Mouse (Mus musculus) neural tube, embryonic 13.5 days (tissue): ENCODE data around the gene Ggn. TPM values are rescaled to one million over a fixed set of nuclear protein-coding genes. Genes with fewer than 3 reads are reported as not detected.

ENCODE experiments used
- ATAC-seq: fragments of 200-750 bp; cut with Nextera tagmentation; 2 replicates; pipeline ENCODE4 v1.8.0; 2017; ENCODE audit warnings: low read depth, mild to moderate bottlenecking, moderate TSS enrichment, moderate library complexity
- H3K27ac ChIP-seq: fragments of 300-500 bp; sonication (generic); replicated peaks from 2 replicates; pipeline ENCODE4 v1.5.1; 2015; ENCODE audit warnings: moderate library complexity, mild to moderate bottlenecking, inconsistent platforms
- H3K27me3 ChIP-seq: fragments of 300-500 bp; sonication (generic); 2 replicates; pipeline ENCODE4 v1.6.1; 2015; ENCODE audit warnings: mild to moderate bottlenecking, inconsistent platforms
- H3K36me3 ChIP-seq: fragments of 300-500 bp; sonication (generic); 2 replicates; pipeline ENCODE4 v1.6.1; 2015; ENCODE audit warnings: mild to moderate bottlenecking, inconsistent platforms
- H3K4me1 ChIP-seq: fragments of 300-500 bp; sonication (generic); replicated peaks from 2 replicates; pipeline ENCODE4 v1.6.1; 2015; ENCODE audit warnings: inconsistent platforms
- H3K4me2 ChIP-seq: fragments of 300-500 bp; sonication (generic); 2 replicates; pipeline ENCODE4 v1.6.1; 2015; ENCODE audit warnings: inconsistent platforms, mild to moderate bottlenecking, moderate library complexity
- H3K4me3 ChIP-seq: fragments of 300-500 bp; sonication (generic); 2 replicates; pipeline ENCODE4 v1.5.1; 2015; ENCODE audit warnings: mild to moderate bottlenecking, inconsistent platforms
- H3K9ac ChIP-seq: fragments of 300-500 bp; sonication (generic); 2 replicates; pipeline ENCODE4 v1.6.1; 2015; ENCODE audit warnings: moderate library complexity, mild to moderate bottlenecking, inconsistent platforms
- H3K9me3 ChIP-seq: fragments of 300-500 bp; sonication (generic); 2 replicates; pipeline ENCODE4 v1.6.1; 2016; ENCODE audit warnings: inconsistent platforms
- WGBS: fragments of 180-500 bp; shearing (Covaris S2); methylation state at CpG from one replicate; pipeline ENCODE4 v1.1.7; 2015; 5-methylcytosine and 5-hydroxymethylcytosine counted together
- polyA plus RNA-seq: library from polyadenylated mRNA; unstranded; fragments of >200 nt; fragmentation: Nextera tagmentation; extraction: Ambion mirVana; gene quantifications from 2 replicates; pipeline ENCODE4 v1.2.1, GENCODE M21; 2015

The Ggn gene
- polyA plus RNA-seq, 1 experiment from 2014 or later: 0.67 TPM

- H3K4me3 ChIP-seq: no peak overlapping the region
Observed at GRCm38 (mm10) chr7:29144006-29144405, 26.0 kb upstream of the Ggn start.

DNA sequence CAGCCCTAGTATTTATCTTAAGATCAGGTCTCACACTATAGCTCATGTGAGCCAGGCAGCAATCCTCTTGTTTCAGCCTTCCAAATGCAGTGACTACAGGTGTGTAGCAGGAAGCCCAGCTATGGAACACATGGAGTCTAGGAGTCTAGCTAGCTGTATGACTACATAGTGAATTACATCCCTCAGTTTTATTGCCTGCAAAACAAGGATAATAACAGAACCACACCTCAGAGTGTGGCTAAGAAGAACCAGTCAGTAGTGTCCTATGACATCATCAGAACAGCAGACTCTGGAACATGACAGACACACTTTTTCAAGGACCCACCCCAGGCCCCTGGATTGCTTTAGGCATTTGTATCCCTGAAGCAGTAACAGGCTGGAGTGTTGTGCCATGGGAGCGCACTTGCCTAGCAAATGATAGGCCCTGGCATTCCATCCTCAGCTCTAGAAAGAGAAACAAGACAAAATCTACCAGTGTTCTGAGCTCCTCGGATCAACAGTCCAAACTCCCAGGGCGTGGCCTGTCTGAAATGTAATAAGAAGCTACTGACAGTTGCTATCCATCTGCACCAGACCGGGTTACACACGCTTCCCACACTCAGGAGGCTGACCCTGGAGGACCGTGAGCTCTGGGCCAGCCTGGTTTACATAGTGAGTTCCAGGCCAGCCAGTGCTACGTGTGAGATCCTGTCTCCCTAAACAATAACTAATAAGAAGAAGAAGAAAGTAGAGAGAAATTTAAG is 23.2 kb upstream of the Ggn start:
- no peak overlapping the region for H3K27ac ChIP-seq
- H3K9me3 ChIP-seq: no peaks in the 10 kb centered on the region
- ATAC-seq: no peak
- no peaks in the 10 kb centered on the region for H3K27me3 ChIP-seq
- no peak overlapping the region for H3K4me2 ChIP-seq
- WGBS: 83% methylated on average over 7 of the region's 7 CpGs
- no peaks in the 10 kb centered on the region for H3K4me1 ChIP-seq
- no peaks in the 10 kb centered on the region for H3K36me3 ChIP-seq
- no peak overlapping the region for H3K9ac ChIP-seq
- no peak overlapping the region for H3K4me3 ChIP-seq

More at GRCm38 (mm10) chr7:29144006-29144405, 26.0 kb upstream of the Ggn start:
- Histone ChIP-seq H3K4me1 (no peaks in the 10 kb centered on the region), H3K4me2 (no peak overlapping the region), H3K36me3 (no peaks in the 10 kb centered on the region), H3K27me3 (no peaks in the 10 kb centered on the region), H3K27ac (no peak overlapping the region), H3K9ac (no peak overlapping the region), H3K9me3 (no peaks in the 10 kb centered on the region)
- no peak for ATAC-seq
- 88% methylated on average over 4 of the region's 4 CpGs for WGBS

- no peaks in the 10 kb centered on the region for H3K27me3 ChIP-seq
- no peak for ATAC-seq
- H3K4me2 ChIP-seq: no peak overlapping the region
- 90% methylated on average over 15 of the region's 15 CpGs for WGBS
- 0 out of 2 replicates have a peak, but pooled peaks cover 5% of the 10 kb centered on the region for H3K36me3 ChIP-seq
- H3K4me1 ChIP-seq: no peaks in the 10 kb centered on the region
- H3K9ac ChIP-seq: no peak overlapping the region
- no peak overlapping the region for H3K4me3 ChIP-seq
- H3K9me3 ChIP-seq: no peaks in the 10 kb centered on the region
- no peak overlapping the region for H3K27ac ChIP-seq
Observed at GRCm38 (mm10) chr7:29148771-29149170, 21.2 kb upstream of the Ggn start.

- no peak overlapping the region for H3K4me2 ChIP-seq
- WGBS: 70% methylated on average over 10 of the region's 10 CpGs
- H3K4me1 ChIP-seq: peaks cover 6% of the 10 kb centered on the region
- H3K9me3 ChIP-seq: no peaks in the 10 kb centered on the region
- no peak overlapping the region for H3K9ac ChIP-seq
- H3K27me3 ChIP-seq: no peaks in the 10 kb centered on the region
- no peak overlapping the region for H3K27ac ChIP-seq
- H3K4me3 ChIP-seq: no peak overlapping the region
- H3K36me3 ChIP-seq: peaks cover 11% of the 10 kb centered on the region
- ATAC-seq: no peak
Observed at GRCm38 (mm10) chr7:29151486-29151885, 18.5 kb upstream of the Ggn start.

DNA sequence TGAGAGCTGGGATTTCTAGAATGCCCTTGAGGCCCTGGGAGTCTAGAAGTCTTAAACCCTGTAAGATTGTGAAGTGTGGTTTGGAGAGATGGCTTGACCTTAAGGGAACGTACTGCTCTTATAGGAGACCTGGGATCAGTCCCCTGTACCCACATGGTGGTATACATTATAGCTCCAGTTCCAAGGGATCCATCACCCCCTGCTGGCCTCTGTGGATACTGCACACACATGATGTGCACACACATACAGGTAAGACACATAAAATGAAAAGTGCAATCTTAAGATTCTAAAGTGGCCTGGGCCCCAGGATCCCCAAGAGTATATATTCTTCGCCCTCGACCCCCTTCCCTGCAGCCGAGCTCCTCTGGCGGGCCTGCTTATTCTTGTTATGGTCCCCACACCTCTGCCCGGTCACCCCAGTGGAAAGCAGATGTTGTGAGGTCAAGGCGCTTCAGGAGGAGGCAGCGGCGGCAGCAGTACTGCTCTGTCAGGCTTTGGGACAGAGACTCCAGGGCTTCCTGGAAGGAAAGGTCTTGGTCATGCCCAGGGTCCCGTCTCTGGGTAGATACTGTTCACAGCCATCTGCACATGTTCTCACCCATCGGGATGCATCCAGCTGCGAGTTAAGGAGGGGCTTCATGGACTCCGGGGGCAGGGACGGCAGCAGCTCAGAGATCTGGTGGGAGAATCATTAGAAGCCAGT is 15.8 kb upstream of the Ggn start:
- Histone ChIP-seq H3K27me3 (peaks cover 17% of the 10 kb centered on the region), H3K9ac (no peak overlapping the region), H3K4me2 (no peak overlapping the region), H3K4me3 (no peak overlapping the region), H3K9me3 (no peaks in the 10 kb centered on the region), H3K4me1 (peaks cover 6% of the 10 kb centered on the region), H3K27ac (no peak overlapping the region), H3K36me3 (peaks cover 11% of the 10 kb centered on the region)
- 96% methylated on average over 14 of the region's 14 CpGs for WGBS
- ATAC-seq: no peak

GRCm38 (mm10) chr7:29155196-29155837 is 14.7 kb upstream of the Ggn start:
- H3K27me3 ChIP-seq: peaks cover 28% of the 10 kb centered on the region
- 7% methylated on average over 36 of the region's 37 CpGs for WGBS
- peak overlapping the region; percentile 80 for H3K4me3 ChIP-seq
- no peaks in the 10 kb centered on the region for H3K9me3 ChIP-seq
- peak overlapping the region; percentile 95 for H3K27ac ChIP-seq
- peak; percentile 93 for ATAC-seq
- peaks cover 6% of the 10 kb centered on the region for H3K4me1 ChIP-seq
- H3K9ac ChIP-seq: peak overlapping the region; percentile 85
- H3K4me2 ChIP-seq: peak overlapping the region; percentile 93
- H3K36me3 ChIP-seq: peaks cover 11% of the 10 kb centered on the region

DNA sequence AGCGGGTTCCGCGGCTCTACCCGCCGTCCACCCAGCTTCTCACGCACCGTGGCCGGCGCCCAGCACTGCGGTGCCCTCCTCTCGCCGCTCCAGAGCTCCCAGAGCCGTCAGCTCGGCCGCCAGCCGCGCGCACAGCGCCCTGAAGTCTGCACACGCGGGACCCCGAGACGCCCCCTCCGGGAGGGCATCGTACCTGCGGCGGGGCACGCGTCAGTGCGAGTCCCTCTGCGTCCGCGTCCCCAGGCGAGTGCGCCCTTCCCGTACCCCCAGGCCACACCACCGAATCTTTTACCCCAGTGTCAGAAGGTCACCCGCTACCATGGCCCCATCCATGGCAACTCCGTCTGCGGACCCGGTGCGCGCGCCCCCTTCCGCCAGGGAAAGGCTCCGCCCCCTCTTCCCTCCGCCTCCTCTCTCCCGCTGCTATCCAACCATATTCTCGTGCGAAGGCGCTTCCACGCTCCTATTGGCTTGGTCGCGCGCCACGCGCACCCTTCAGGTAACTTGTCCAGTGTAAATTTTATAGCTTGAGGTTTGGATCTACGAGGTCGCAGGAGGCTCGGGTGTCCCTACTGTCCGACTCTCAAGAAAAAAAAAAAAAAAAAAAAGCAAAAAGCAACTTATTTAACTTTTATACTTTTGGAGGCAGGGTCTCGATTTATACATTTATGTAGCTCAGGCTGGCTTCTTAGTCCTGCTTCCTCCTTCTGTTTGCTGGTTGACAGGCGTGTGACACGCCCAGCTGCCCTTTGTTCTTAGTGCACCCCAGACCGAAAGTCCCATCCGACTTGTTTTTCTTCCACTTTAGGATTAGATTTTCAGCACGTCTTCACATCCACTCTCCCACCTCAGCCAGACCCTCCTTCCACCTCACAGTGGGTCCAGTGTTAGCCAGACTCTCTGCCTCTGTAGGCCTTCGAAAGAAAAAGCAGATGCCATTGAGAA is 13.9 kb upstream of the Ggn start, which contains the start of gene Fam98c:
Fam98c (minus strand) TSS at position 397 of the 945 bp plus-strand sequence.
- H3K9me3 ChIP-seq: no peaks in the 10 kb centered on the region
- H3K36me3 ChIP-seq: peaks cover 17% of the 10 kb centered on the region
- H3K4me3 ChIP-seq: peak within 1 kb of the TSS; percentile 80
- peak; percentile 91 for ATAC-seq
- H3K9ac ChIP-seq: peak within 1 kb of the TSS; percentile 85
- WGBS: 4% methylated on average over 65 of the region's 68 CpGs
- H3K27ac ChIP-seq: peak within 1 kb of the TSS; percentile 95
- peaks cover 6% of the 10 kb centered on the region for H3K4me1 ChIP-seq
- peaks cover 28% of the 10 kb centered on the region for H3K27me3 ChIP-seq
- peak within 1 kb of the TSS; percentile 93 for H3K4me2 ChIP-seq

DNA sequence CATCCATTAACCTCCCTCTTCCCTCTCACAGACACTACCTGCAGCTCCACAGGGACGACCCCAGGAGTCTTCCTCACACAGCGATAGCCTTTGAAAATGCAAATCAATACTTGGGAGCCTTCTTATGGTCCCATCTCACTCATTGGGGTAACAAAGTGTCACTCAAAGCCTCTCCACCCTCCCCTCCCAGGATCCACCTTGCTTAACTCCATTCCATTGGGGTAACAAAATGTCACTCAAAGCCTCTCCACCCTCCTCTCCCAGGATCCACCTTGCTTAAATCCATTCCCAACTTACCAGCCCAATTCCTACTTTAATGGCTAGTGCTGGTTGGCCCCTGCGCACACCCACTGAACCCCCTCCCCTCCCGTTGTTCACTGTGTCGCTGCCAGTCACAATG is 11.7 kb upstream of the Ggn start:
- H3K4me1 ChIP-seq: peaks cover 6% of the 10 kb centered on the region
- no peak overlapping the region for H3K4me2 ChIP-seq
- H3K27me3 ChIP-seq: peaks cover 28% of the 10 kb centered on the region
- no peak overlapping the region for H3K27ac ChIP-seq
- no peak overlapping the region for H3K4me3 ChIP-seq
- peaks cover 36% of the 10 kb centered on the region for H3K36me3 ChIP-seq
- no peak for ATAC-seq
- no peaks in the 10 kb centered on the region for H3K9me3 ChIP-seq
- WGBS: under 1% methylated on average over 5 of the region's 5 CpGs
- no peak overlapping the region for H3K9ac ChIP-seq

- H3K36me3 ChIP-seq: peaks cover 40% of the 10 kb centered on the region
- 85% methylated on average over 5 of the region's 5 CpGs for WGBS
- no peaks in the 10 kb centered on the region for H3K9me3 ChIP-seq
- no peak for ATAC-seq
- no peak overlapping the region for H3K9ac ChIP-seq
- H3K4me1 ChIP-seq: no peaks in the 10 kb centered on the region
- no peak overlapping the region for H3K4me2 ChIP-seq
- H3K27me3 ChIP-seq: peaks cover 28% of the 10 kb centered on the region
- H3K4me3 ChIP-seq: no peak overlapping the region
- no peak overlapping the region for H3K27ac ChIP-seq
Observed at GRCm38 (mm10) chr7:29162294-29162693, 7.7 kb upstream of the Ggn start.

GRCm38 (mm10) chr7:29162750-29163525 is 7.1 kb upstream of the Ggn start:
- peaks cover 5% of the 10 kb centered on the region for H3K4me1 ChIP-seq
- peaks cover 23% of the 10 kb centered on the region for H3K27me3 ChIP-seq
- H3K9me3 ChIP-seq: no peaks in the 10 kb centered on the region
- no peak overlapping the region for H3K4me2 ChIP-seq
- H3K4me3 ChIP-seq: no peak overlapping the region
- H3K27ac ChIP-seq: no peak overlapping the region
- 16% methylated on average over 9 of the region's 9 CpGs for WGBS
- peaks cover 40% of the 10 kb centered on the region for H3K36me3 ChIP-seq
- H3K9ac ChIP-seq: no peak overlapping the region
- no peak for ATAC-seq

DNA sequence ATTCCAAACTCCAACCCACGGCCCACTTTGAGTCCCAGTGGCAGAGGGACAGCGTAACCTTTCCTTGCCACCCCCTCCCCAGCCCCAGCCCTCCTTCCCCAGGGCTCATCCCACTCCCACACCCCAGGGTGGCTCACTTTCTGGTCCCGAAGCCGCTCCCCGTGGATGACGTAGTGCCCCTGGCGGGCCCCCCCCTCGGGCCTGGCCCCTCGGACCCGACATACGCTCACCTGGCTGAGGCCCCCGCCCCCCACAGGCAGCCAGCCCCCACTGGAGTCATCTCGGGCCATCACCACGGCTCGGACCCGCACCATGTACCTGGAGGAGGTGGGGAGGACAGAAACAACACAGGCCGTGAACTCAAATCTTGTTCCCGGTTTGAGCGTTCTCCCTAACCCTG is 2.4 kb upstream of the Ggn start:
- no peak for ATAC-seq
- no peaks in the 10 kb centered on the region for H3K9me3 ChIP-seq
- peaks cover 24% of the 10 kb centered on the region for H3K27me3 ChIP-seq
- H3K36me3 ChIP-seq: peaks cover 21% of the 10 kb centered on the region
- peaks cover 41% of the 10 kb centered on the region for H3K4me1 ChIP-seq
- WGBS: 19% methylated on average over 13 of the region's 19 CpGs
- H3K4me2 ChIP-seq: peak overlapping the region; percentile 76
- no peak overlapping the region for H3K27ac ChIP-seq
- H3K4me3 ChIP-seq: peak overlapping the region; percentile 66
- peak overlapping the region; percentile 76 for H3K9ac ChIP-seq
